Mouse (Mus musculus) heart, postnatal 0 days (tissue): ENCODE data around the gene Chrna7.

Experiments used
- CTCF ChIP-seq: IDR thresholded peaks from 2 replicates; pipeline ENCODE4 v1.5.1; 2016; ENCODE audit warnings: antibody characterized with exemption, control low read depth, low read depth
- EP300 ChIP-seq: IDR thresholded peaks from 2 replicates; pipeline ENCODE4 v1.6.1; 2016; ENCODE audit warnings: antibody characterized with exemption, low read depth

GRCm38 (mm10) chr7:63189647-63190534 lies 22.5 kb downstream of the Chrna7 start:
- TF ChIP-seq CTCF (no peak), EP300 (no peak)
